Mouse (Mus musculus) forebrain, embryonic 16.5 days (tissue): Measurements from ENCODE around the gene Tbca. TPM values are rescaled to one million over a fixed set of nuclear protein-coding genes. Genes with fewer than 3 reads are reported as not detected.

Experiments used
- ATAC-seq: fragments of 200-750 bp; cut with Nextera tagmentation; 2 replicates; pipeline ENCODE4 v1.8.0; 2017; ENCODE audit warnings: mild to moderate bottlenecking, moderate library complexity
- H3K27ac ChIP-seq: fragments of 300-500 bp; sonication (generic); 2 replicates; pipeline ENCODE4 v1.5.1; 2014; ENCODE audit warnings: low read length, control low read depth
- H3K27me3 ChIP-seq: fragments of 300-500 bp; sonication (generic); replicated peaks from 2 replicates; pipeline ENCODE4 v1.6.1; 2014; ENCODE audit warnings: low read length; ENCODE audit not compliant: control insufficient read depth, insufficient read depth
- H3K36me3 ChIP-seq: fragments of 300-500 bp; sonication (generic); 2 replicates; pipeline ENCODE4 v1.6.1; 2014; ENCODE audit not compliant: control insufficient read depth, insufficient read depth
- H3K4me1 ChIP-seq: fragments of 300-500 bp; sonication (generic); replicated peaks from 2 replicates; pipeline ENCODE4 v1.6.1; 2014; ENCODE audit warnings: low read length; ENCODE audit not compliant: control insufficient read depth, insufficient read depth
- H3K4me2 ChIP-seq: fragments of 300-500 bp; sonication (generic); 2 replicates; pipeline ENCODE4 v1.6.1; 2014; ENCODE audit warnings: mild to moderate bottlenecking, low read length, control low read depth
- H3K4me3 ChIP-seq: fragments of 300-500 bp; sonication (generic); replicated peaks from 2 replicates; pipeline ENCODE4 v1.5.1; 2014; ENCODE audit warnings: mild to moderate bottlenecking, low read length, control low read depth
- H3K9ac ChIP-seq: fragments of 300-500 bp; sonication (generic); replicated peaks from 2 replicates; pipeline ENCODE4 v1.6.1; 2014; ENCODE audit warnings: low read depth, low read length, control low read depth
- H3K9me3 ChIP-seq: fragments of 300-500 bp; sonication (generic); 2 replicates; pipeline ENCODE4 v1.6.1; 2016; ENCODE audit warnings: low read length; ENCODE audit not compliant: control insufficient read depth
- WGBS: fragments of 180-500 bp; shearing (Covaris S2); extraction: QIAGEN DNeasy Blood & Tissue Kit; methylation state at CpG from one replicate; pipeline ENCODE4 v1.1.7; 2014; 5-methylcytosine and 5-hydroxymethylcytosine counted together
- polyA plus RNA-seq: library from polyadenylated mRNA; unstranded; fragments of >200 nt; fragmentation: Nextera tagmentation; extraction: Ambion mirVana; gene quantifications from 2 replicates; pipeline ENCODE4 v1.2.1, GENCODE M21; 2015

Gene Tbca
- polyA plus RNA-seq, 1 experiment from 2014 or later = 242 TPM

GRCm38 (mm10) chr13:94874039-94874425 is 85.3 kb downstream of the Tbca start:
- no peak overlapping the region for H3K4me2 ChIP-seq
- H3K36me3 ChIP-seq = no peaks in the 10 kb centered on the region
- H3K9me3 ChIP-seq = no peaks in the 10 kb centered on the region
- H3K27me3 ChIP-seq = peaks cover 42% of the 10 kb centered on the region
- under 1% methylated on average over 8 of the region's 8 CpGs for WGBS
- no peak for ATAC-seq
- no peak overlapping the region for H3K4me3 ChIP-seq
- peaks cover 3% of the 10 kb centered on the region for H3K4me1 ChIP-seq
- H3K9ac ChIP-seq = no peak overlapping the region
- no peak overlapping the region for H3K27ac ChIP-seq

- under 1% methylated on average over 23 of the region's 23 CpGs for WGBS
- no peaks in the 10 kb centered on the region for H3K36me3 ChIP-seq
- ATAC-seq = no peak
- H3K4me3 ChIP-seq = no peak overlapping the region
- H3K4me2 ChIP-seq = no peak overlapping the region
- H3K27ac ChIP-seq = no peak overlapping the region
- H3K27me3 ChIP-seq = peaks cover 42% of the 10 kb centered on the region
- H3K9me3 ChIP-seq = no peaks in the 10 kb centered on the region
- H3K4me1 ChIP-seq = no peaks in the 10 kb centered on the region
- no peak overlapping the region for H3K9ac ChIP-seq
Observed at GRCm38 (mm10) chr13:94874656-94875395, 86.1 kb downstream of the Tbca start.

- WGBS = 2% methylated on average over 27 of the region's 30 CpGs
- Histone ChIP-seq H3K4me2 (no peak within 1 kb of the TSS), H3K27ac (no peak within 1 kb of the TSS)
Observed at GRCm38 (mm10) chr13:94875396-94875880, 86.7 kb downstream of the Tbca start, which contains the start of gene Otp. Otp (plus strand) TSS chr13:94875602.

GRCm38 (mm10) chr13:94876286-94877210 is 87.8 kb downstream of the Tbca start:
- H3K4me2 ChIP-seq = no peak overlapping the region
- H3K27ac ChIP-seq = no peak overlapping the region
- 1% methylated on average over 30 of the region's 30 CpGs for WGBS
- no peak overlapping the region for H3K9ac ChIP-seq
- H3K27me3 ChIP-seq = peaks cover 46% of the 10 kb centered on the region
- no peaks in the 10 kb centered on the region for H3K9me3 ChIP-seq
- no peak overlapping the region for H3K4me3 ChIP-seq
- H3K36me3 ChIP-seq = no peaks in the 10 kb centered on the region
- no peaks in the 10 kb centered on the region for H3K4me1 ChIP-seq
- no peak for ATAC-seq

More at GRCm38 (mm10) chr13:94875396-94875880, 86.7 kb downstream of the Tbca start, which contains the start of gene Otp:
- H3K27me3 ChIP-seq = peaks cover 43% of the 10 kb centered on the region
- peak; percentile 56; the same call in 1 of the 2 replicates for ATAC-seq
- H3K4me3 ChIP-seq = no peak within 1 kb of the TSS
- no peaks in the 10 kb centered on the region for H3K9me3 ChIP-seq
- no peak within 1 kb of the TSS for H3K9ac ChIP-seq
- H3K36me3 ChIP-seq = no peaks in the 10 kb centered on the region
- H3K4me1 ChIP-seq = no peaks in the 10 kb centered on the region

GRCm38 (mm10) chr13:94877211-94877590 is 88.5 kb downstream of the Tbca start:
- Histone ChIP-seq H3K27me3 (peaks cover 52% of the 10 kb centered on the region), H3K4me3 (no peak overlapping the region), H3K4me2 (no peak overlapping the region), H3K9me3 (no peaks in the 10 kb centered on the region), H3K9ac (no peak overlapping the region), H3K4me1 (no peaks in the 10 kb centered on the region), H3K36me3 (no peaks in the 10 kb centered on the region), H3K27ac (no peak overlapping the region)
- peak; percentile 16; the same call in 1 of the 2 replicates for ATAC-seq
- WGBS = 0% methylated on average over 27 of the region's 27 CpGs

GRCm38 (mm10) chr13:94877991-94878745 is 89.5 kb downstream of the Tbca start:
- no peak overlapping the region for H3K9ac ChIP-seq
- no peak overlapping the region for H3K4me3 ChIP-seq
- WGBS = 8% methylated on average over 10 of the region's 10 CpGs

GRCm38 (mm10) chr13:94881201-94881600 is 92.5 kb downstream of the Tbca start:
- H3K4me1 ChIP-seq = peaks cover 18% of the 10 kb centered on the region
- H3K27ac ChIP-seq = no peak overlapping the region
- WGBS = 3% methylated on average over 3 of the region's 3 CpGs
- no peaks in the 10 kb centered on the region for H3K36me3 ChIP-seq
- H3K4me2 ChIP-seq = no peak overlapping the region
- H3K27me3 ChIP-seq = peaks cover 65% of the 10 kb centered on the region
- no peak overlapping the region for H3K4me3 ChIP-seq
- H3K9me3 ChIP-seq = no peaks in the 10 kb centered on the region
- no peak overlapping the region for H3K9ac ChIP-seq
- ATAC-seq = no peak

More at GRCm38 (mm10) chr13:94877991-94878745, 89.5 kb downstream of the Tbca start:
- Histone ChIP-seq H3K4me1 (peaks cover 6% of the 10 kb centered on the region), H3K27ac (no peak overlapping the region), H3K36me3 (no peaks in the 10 kb centered on the region), H3K27me3 (peaks cover 52% of the 10 kb centered on the region), H3K9me3 (no peaks in the 10 kb centered on the region), H3K4me2 (no peak overlapping the region)
- ATAC-seq = no peak

- ATAC-seq = no peak
- no peak overlapping the region for H3K27ac ChIP-seq
- peaks cover 18% of the 10 kb centered on the region for H3K4me1 ChIP-seq
- no peaks in the 10 kb centered on the region for H3K9me3 ChIP-seq
- no peaks in the 10 kb centered on the region for H3K36me3 ChIP-seq
- WGBS = 2% methylated on average over 10 of the region's 10 CpGs
- no peak overlapping the region for H3K4me2 ChIP-seq
- H3K9ac ChIP-seq = no peak overlapping the region
- H3K4me3 ChIP-seq = no peak overlapping the region
- H3K27me3 ChIP-seq = peaks cover 61% of the 10 kb centered on the region
Observed at GRCm38 (mm10) chr13:94882221-94882620, 93.5 kb downstream of the Tbca start.
